Mouse (Mus musculus) urinary bladder, postnatal 36 days (tissue): ENCODE data around the gene Gm15080.
"Not testable (repeated sequence)": the region's sequence is repeated elsewhere in the genome, so short reads cannot be mapped to it uniquely, and the experiment has no call there.

Source experiments
- DNase-seq, 2 experiments: peaks; one replicate each; pipeline ENCODE4 v3.0.0; 2022; ENCODE audit warnings: low spot score in 2 of 2, mixed read lengths in 1 of 2

Gm15080 gene

DNA sequence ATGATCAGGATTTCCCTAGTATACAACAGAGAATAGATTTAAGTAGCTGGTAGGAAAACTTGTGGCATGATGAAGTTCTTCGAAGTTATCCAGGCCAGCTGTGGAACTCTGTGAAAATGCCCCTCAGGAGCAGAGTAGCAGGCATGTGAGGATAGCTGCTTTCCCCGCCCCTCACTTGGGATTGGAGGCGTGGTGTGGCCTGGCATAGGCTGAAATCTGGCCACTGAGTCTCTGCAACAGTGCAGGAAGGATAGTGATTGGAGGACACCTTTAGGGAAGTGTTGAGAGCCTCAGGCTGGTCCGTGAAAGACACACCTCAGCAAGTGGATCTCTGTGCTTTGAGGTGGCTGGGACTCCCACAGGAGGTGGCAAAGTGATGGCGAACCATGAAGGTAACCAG is at the start of gene Gm15080:
TSS of gene Gm15080 (plus strand) at position 301 of the 400 bp plus-strand sequence.
- DNase-seq, result not testable (repeated sequence)
